Mouse (Mus musculus) stomach, embryonic 15.5 days (tissue): ENCODE measurements around the gene Kcmf1. TPM values are rescaled to one million over a fixed set of nuclear protein-coding genes. Genes with fewer than 3 reads are reported as not detected.
"Not testable (repeated sequence)": the region's sequence is repeated elsewhere in the genome, so short reads cannot be mapped to it uniquely, and the experiment has no call there.

ENCODE experiments used
- ATAC-seq: fragments of 200-750 bp; cut with Nextera tagmentation; 2 replicates; pipeline ENCODE4 v1.8.0; 2017; ENCODE audit warnings: low read depth, moderate number of reproducible peaks, moderate TSS enrichment; ENCODE audit not compliant: insufficient read depth, low FRiP score
- H3K27ac ChIP-seq: fragments of 300-500 bp; sonication (generic); 2 replicates; pipeline ENCODE4 v1.5.1; 2015; ENCODE audit warnings: mild to moderate bottlenecking, inconsistent platforms
- H3K27me3 ChIP-seq: fragments of 300-500 bp; sonication (generic); replicated peaks from 2 replicates; pipeline ENCODE4 v1.6.1; 2015; ENCODE audit warnings: inconsistent platforms
- H3K36me3 ChIP-seq: fragments of 300-500 bp; sonication (generic); 2 replicates; pipeline ENCODE4 v1.6.1; 2015; ENCODE audit warnings: inconsistent platforms
- H3K4me1 ChIP-seq: fragments of 300-500 bp; sonication (generic); 2 replicates; pipeline ENCODE4 v1.6.1; 2015; ENCODE audit warnings: inconsistent platforms
- H3K4me2 ChIP-seq: fragments of 300-500 bp; sonication (generic); 2 replicates; pipeline ENCODE4 v1.6.1; 2015; ENCODE audit warnings: mild to moderate bottlenecking, inconsistent platforms
- H3K4me3 ChIP-seq: fragments of 300-500 bp; sonication (generic); replicated peaks from 2 replicates; pipeline ENCODE4 v1.5.1; 2015; ENCODE audit warnings: inconsistent platforms
- H3K9ac ChIP-seq: fragments of 300-500 bp; sonication (generic); 2 replicates; pipeline ENCODE4 v1.6.1; 2015; ENCODE audit warnings: inconsistent platforms
- H3K9me3 ChIP-seq: fragments of 300-500 bp; sonication (generic); 2 replicates; pipeline ENCODE4 v1.6.1; 2016; ENCODE audit warnings: inconsistent platforms
- WGBS: fragments of 180-500 bp; shearing (Covaris S2); methylation state at CpG from one replicate; pipeline ENCODE4 v1.1.7; 2015; 5-methylcytosine and 5-hydroxymethylcytosine counted together
- polyA plus RNA-seq: library from polyadenylated mRNA; unstranded; fragments of >200 nt; fragmentation: Nextera tagmentation; extraction: Ambion mirVana; gene quantifications from 2 replicates; pipeline ENCODE4 v1.2.1, GENCODE M21; 2015

Gene Kcmf1
- polyA plus RNA-seq, 1 experiment from 2014 or later, result 46.2 TPM

DNA sequence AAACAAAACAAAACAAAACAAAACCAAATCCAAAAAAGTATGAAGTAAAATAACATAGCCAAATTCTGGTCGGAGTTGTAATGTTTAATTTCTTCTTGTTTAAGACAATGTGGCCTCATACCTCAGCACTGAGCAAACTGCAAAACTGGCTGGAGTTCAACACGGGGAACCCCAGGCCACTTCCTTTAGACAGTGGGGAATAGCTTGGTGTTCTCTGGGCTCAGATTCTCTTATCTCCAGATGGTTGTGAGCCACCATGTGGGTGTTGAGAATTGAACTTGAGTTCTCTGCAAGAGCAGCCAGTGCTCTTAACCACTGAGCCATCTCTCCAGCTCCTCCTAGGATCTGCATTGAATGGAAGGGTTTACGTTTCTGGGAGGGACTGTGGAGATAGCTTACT, 67.9 kb downstream of the Kcmf1 start:
- Histone ChIP-seq H3K4me2 (no peak overlapping the region), H3K4me1 (no peaks in the 10 kb centered on the region), H3K36me3 (no peaks in the 10 kb centered on the region), H3K27me3 (no peaks in the 10 kb centered on the region), H3K4me3 (no peak overlapping the region), H3K27ac (no peak overlapping the region), H3K9ac (no peak overlapping the region), H3K9me3 (no peaks in the 10 kb centered on the region)
- no peak for ATAC-seq
- 46% methylated on average over 3 of the region's 3 CpGs for WGBS

DNA sequence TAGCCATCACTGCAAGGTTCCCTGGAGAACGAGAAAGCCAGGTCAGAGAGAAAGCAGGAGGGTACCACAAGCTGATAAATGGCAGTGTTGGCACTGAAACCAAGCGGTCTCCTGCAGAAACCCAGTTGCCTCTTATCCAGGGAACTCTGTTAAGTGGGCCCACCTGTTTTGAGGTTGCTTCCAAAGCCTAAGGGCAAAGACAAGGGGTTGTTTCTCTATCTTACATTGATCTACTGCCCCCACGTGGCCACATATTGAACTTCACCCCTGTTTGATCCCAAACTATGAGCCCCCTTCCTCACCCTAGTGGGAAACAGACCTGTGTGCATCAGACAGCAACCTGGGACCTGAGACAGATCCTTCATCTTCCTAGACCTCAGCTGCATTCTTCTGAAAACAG, 68.5 kb downstream of the Kcmf1 start:
- H3K27ac ChIP-seq, result no peak overlapping the region
- 0 out of 2 replicates have a peak, but pooled peaks have one; percentile 9 for ATAC-seq
- no peak overlapping the region for H3K4me3 ChIP-seq
- WGBS, result 22% methylated on average over 3 of the region's 3 CpGs
- no peaks in the 10 kb centered on the region for H3K27me3 ChIP-seq
- H3K9me3 ChIP-seq, result no peaks in the 10 kb centered on the region
- H3K9ac ChIP-seq, result no peak overlapping the region
- no peak overlapping the region for H3K4me2 ChIP-seq
- no peaks in the 10 kb centered on the region for H3K4me1 ChIP-seq
- no peaks in the 10 kb centered on the region for H3K36me3 ChIP-seq

DNA sequence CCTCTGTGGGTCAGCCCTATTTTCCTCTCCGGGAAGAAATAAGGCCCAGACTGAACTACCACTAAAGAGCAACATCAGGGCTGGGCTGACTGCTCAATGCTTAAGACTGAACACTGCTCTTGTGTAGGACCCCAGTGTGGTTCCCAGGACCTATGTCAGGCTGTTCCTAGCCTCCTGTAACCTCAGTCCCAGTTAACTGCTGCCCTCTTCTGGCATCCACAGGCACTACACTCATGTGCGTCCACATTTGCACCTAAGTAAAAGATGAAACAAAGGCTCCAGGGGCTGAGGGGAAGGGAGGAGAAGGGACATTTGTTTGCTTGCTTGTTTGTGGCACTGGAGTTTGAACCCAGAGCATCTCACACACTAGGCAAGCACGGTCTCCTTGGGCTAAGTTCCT, 70.9 kb downstream of the Kcmf1 start:
- Histone ChIP-seq H3K4me2 (no peak overlapping the region), H3K27ac (no peak overlapping the region), H3K9ac (no peak overlapping the region), H3K4me3 (no peak overlapping the region), H3K9me3 (no peaks in the 10 kb centered on the region), H3K27me3 (no peaks in the 10 kb centered on the region), H3K36me3 (no peaks in the 10 kb centered on the region), H3K4me1 (no peaks in the 10 kb centered on the region)
- no peak for ATAC-seq
- 78% methylated on average over 3 of the region's 3 CpGs for WGBS

DNA sequence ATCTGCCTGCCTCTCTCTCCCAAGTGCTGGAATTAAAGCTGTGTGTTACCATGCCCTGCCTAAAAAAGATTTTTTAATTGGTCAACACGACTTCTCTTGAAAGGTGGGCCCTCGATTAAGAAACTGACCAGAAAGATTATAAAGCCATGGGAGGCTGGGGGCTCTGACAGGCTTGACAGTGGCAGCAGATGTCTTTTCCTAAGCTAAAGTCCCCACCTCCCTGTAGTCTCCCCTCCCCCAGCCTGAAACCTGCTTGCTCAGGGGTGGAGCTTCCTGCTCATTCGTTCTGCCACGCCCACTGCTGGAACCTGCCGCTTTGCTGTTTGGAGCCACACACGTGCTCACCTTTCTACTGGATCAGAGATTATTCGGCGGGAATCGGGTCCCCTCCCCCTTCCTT, 71.7 kb downstream of the Kcmf1 start:
- not testable (repeated sequence) for H3K4me2 ChIP-seq
- 5% methylated on average over 9 of the region's 9 CpGs for WGBS

DNA sequence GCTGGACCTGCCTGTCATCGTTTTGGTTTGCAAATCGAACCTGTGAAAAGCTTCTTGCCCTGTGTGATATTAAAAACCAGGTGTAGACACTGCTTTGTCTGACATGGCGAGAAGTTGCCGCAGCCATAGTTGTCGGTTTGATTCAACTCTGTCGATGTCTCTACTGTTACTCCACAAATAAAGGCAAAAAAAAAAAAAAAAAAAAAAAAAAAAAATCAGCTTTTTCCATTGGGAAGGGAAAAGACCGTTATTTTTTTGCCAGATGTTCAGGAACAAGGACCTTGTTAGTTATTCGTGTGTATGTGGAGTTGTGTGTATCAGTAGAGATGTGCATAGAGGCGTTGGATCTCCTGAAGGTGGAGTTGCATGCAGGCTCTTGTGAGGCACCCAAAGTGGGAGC, 74.0 kb downstream of the Kcmf1 start:
- no peak for ATAC-seq
- Histone ChIP-seq H3K27ac (no peak overlapping the region), H3K9ac (no peak overlapping the region), H3K36me3 (no peaks in the 10 kb centered on the region), H3K4me2 (no peak overlapping the region), H3K9me3 (no peaks in the 10 kb centered on the region), H3K4me1 (no peaks in the 10 kb centered on the region), H3K27me3 (no peaks in the 10 kb centered on the region), H3K4me3 (no peak overlapping the region)
- WGBS, result 52% methylated on average over 9 of the region's 9 CpGs

More for the DNA sequence above, 71.7 kb downstream of the Kcmf1 start:
- not testable (repeated sequence) for H3K27me3 ChIP-seq, H3K9me3 ChIP-seq, H3K27ac ChIP-seq, H3K9ac ChIP-seq, H3K4me3 ChIP-seq, H3K36me3 ChIP-seq, H3K4me1 ChIP-seq, ATAC-seq

DNA sequence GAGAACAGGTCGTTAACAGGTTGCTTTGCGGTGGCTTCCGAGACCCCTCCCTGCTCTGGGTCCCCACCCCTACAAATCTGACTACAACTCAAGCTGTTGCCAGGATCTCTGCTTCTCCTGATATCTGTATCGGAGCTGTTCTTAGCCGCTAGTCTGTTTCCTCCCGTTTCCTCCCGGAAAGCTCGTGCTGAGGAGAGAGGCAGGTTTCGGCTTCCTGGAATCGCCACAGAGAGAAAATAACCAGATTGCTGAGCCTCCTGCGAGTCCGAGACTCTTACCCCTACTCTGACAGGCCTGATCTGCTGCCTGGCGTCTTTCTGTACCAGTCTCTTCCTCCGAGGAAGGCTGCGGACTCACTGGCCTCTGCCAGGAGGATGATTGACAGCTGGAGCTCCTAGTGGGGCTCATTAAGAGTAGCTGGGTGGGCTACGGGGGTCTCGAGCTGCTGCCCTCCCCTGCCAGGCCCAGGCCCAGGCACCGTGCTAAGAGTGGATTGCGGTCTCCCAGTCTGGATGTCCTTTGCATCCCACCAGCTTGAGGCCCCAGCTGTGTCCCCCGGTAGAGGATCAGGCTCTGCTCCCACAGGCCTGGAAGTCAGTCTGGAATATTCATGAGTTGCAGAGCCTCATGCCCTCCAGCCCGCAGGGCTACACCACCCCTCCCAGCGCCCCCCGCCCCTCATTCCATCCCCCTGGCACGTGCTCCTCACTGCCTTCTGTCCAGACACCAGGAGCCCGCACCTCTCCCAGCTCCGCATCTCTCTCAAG, 74.6 kb downstream of the Kcmf1 start:
- H3K27ac ChIP-seq, result no peak overlapping the region
- H3K9me3 ChIP-seq, result no peaks in the 10 kb centered on the region
- no peak overlapping the region for H3K9ac ChIP-seq
- peak overlapping the region; percentile 49 for H3K4me2 ChIP-seq
- H3K4me1 ChIP-seq, result no peaks in the 10 kb centered on the region
- H3K4me3 ChIP-seq, result peak overlapping the region; percentile 21; the same call in 1 of the 2 replicates
- H3K36me3 ChIP-seq, result no peaks in the 10 kb centered on the region
- ATAC-seq, result no peak
- 13% methylated on average over 23 of the region's 26 CpGs for WGBS
- no peaks in the 10 kb centered on the region for H3K27me3 ChIP-seq

DNA sequence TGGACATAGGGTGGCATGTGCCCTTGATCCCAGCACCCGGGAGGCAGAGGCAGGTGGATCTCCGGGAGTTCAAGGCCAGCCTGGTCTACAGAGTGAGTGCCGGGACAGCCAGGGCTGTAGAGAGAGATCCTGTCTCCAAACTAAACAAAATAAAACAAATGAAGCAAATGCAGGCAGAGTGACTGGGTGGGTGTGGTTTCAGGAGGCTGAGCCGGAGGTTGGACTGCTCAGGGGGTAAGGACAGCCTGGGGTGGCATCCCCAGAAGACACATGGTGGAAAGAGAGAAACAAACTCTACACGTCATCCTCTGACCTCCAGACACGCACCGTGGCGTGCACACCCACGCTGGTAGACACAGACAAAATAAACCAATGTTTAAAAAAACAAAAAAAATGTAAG, 86.3 kb downstream of the Kcmf1 start:
- no peak for ATAC-seq
- Histone ChIP-seq H3K9me3 (no peaks in the 10 kb centered on the region), H3K27me3 (no peaks in the 10 kb centered on the region), H3K27ac (no peak overlapping the region), H3K4me1 (no peaks in the 10 kb centered on the region), H3K9ac (no peak overlapping the region), H3K4me2 (no peak overlapping the region), H3K36me3 (no peaks in the 10 kb centered on the region), H3K4me3 (no peak overlapping the region)
- 59% methylated on average over 9 of the region's 9 CpGs for WGBS

DNA sequence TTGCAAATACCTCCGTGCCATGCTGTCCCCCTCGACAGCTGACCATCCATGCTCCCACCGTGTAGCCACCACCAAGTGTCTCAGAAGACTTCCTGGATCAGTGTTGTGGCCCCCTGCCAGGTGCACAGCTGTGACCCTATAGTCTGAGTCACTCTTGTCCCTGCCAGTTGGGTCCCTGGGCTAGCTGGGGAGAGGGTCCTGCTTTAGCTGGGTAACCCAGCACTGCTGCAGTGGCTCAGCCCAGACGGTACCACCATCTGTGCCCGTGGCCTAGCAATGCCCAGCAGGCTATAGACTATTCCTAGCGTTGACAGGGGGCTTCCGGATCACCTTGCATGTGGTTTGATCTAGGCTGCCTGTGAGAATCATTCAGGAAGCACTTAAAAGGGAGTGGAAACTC, 89.5 kb downstream of the Kcmf1 start:
- H3K4me3 ChIP-seq, result no peak overlapping the region
- no peaks in the 10 kb centered on the region for H3K4me1 ChIP-seq
- H3K4me2 ChIP-seq, result no peak overlapping the region
- H3K9ac ChIP-seq, result no peak overlapping the region
- 68% methylated on average over 7 of the region's 7 CpGs for WGBS
- no peak overlapping the region for H3K27ac ChIP-seq
- no peaks in the 10 kb centered on the region for H3K36me3 ChIP-seq
- H3K27me3 ChIP-seq, result no peaks in the 10 kb centered on the region
- no peaks in the 10 kb centered on the region for H3K9me3 ChIP-seq
- ATAC-seq, result no peak

DNA sequence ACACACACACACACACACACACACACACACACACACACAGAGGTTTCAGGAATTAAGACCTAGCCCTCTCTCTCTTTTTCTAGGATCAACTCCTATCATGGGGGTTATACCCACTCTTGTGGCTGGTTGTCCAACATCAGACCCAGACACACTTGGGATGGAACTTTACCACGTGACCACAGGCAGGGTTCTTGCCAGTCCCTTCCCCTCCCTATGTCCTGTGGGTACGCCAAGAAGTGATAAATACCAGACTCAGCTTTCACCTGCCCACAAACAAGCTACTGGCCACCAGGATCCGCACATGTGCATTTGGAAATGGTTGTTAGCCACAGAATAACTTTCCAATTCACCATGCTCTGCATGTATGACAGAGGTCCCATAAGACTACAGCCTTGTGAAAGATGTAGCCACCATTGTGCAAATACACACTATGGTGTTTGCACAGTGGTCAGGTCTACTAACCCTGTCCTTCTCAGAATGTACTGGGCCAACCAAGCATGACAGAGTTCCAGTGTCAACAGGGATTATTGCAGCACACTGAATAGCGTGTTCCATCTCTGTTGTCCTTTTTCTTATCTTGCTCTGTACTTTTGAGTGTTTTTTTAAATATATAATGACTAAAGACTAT, 90.1 kb downstream of the Kcmf1 start:
- WGBS, result 59% methylated on average over 4 of the region's 4 CpGs
- no peak for ATAC-seq

DNA sequence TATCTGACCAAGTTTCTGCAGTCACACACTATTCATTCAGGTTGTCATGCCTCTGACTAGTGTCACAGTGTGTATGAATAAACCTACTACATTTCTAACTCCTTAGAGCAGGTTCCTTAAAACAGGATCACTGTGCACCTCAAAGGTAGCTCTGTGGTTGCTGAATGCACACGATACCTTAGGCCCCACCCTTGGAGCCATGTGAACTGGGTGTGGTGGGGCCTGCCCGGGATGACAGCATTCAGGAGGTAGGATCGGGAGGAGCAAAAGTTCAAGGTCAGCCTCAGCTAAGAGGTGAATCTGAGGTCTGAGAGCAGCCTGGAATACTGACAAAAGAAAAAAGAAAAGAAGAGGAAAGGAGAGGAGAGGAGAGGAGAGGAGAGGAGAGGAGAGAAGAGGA, 91.4 kb downstream of the Kcmf1 start:
- Histone ChIP-seq H3K27ac (no peak overlapping the region), H3K9me3 (no peaks in the 10 kb centered on the region), H3K4me3 (no peak overlapping the region), H3K4me1 (no peaks in the 10 kb centered on the region), H3K36me3 (no peaks in the 10 kb centered on the region), H3K27me3 (no peaks in the 10 kb centered on the region), H3K9ac (no peak overlapping the region), H3K4me2 (no peak overlapping the region)
- 37% methylated on average over 3 of the region's 3 CpGs for WGBS
- ATAC-seq, result no peak

More for the DNA sequence above, 90.1 kb downstream of the Kcmf1 start:
- no peak overlapping the region for H3K9ac ChIP-seq
- no peaks in the 10 kb centered on the region for H3K36me3 ChIP-seq
- H3K4me3 ChIP-seq, result no peak overlapping the region
- H3K4me2 ChIP-seq, result no peak overlapping the region
- no peaks in the 10 kb centered on the region for H3K4me1 ChIP-seq
- H3K27ac ChIP-seq, result no peak overlapping the region
- H3K27me3 ChIP-seq, result no peaks in the 10 kb centered on the region
- no peaks in the 10 kb centered on the region for H3K9me3 ChIP-seq

DNA sequence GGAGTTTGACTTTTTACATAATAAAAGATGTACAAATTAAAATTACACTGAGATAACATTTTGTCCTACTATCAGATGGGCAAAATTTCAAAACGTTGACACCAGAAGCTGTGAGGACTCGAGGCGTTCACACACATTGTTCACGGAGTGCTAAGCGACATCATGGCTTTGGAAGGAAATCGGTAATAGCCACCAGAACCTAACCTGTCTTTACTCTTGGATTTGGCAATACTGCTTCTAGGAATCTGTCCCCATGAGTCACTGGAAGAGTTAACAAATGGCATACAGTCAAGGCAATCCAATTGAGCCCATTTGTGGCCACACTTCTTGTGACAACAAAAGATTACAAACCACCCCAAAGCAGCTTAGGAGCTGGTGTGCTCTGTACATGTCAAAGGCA, 96.1 kb downstream of the Kcmf1 start:
- Histone ChIP-seq H3K36me3 (no peaks in the 10 kb centered on the region), H3K27me3 (no peaks in the 10 kb centered on the region), H3K27ac (no peak overlapping the region), H3K4me2 (no peak overlapping the region), H3K9ac (no peak overlapping the region), H3K9me3 (no peaks in the 10 kb centered on the region), H3K4me1 (no peaks in the 10 kb centered on the region), H3K4me3 (no peak overlapping the region)
- ATAC-seq, result no peak
- 69% methylated on average over 6 of the region's 6 CpGs for WGBS

DNA sequence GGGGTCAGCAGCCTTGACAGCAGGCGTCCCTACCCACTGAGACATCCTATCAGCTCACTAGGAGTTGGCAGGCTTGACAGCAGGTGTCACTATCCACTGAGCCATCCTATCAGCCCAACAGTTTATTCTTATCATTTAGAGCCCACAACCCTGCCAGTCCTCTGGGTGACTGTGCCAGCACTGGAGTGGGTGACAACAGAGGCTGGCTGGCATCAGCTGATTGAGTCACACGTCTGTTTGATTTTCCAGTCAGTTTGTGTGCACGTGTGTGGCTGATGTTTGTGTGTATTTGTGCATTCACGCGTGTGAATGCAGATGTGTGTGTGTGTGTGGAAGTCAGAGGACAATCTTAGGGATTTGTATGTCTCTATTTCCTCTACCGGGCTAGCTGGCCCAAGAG, 97.7 kb downstream of the Kcmf1 start:
- WGBS, result 91% methylated on average over 6 of the region's 6 CpGs
- H3K36me3 ChIP-seq, result no peaks in the 10 kb centered on the region
- H3K4me2 ChIP-seq, result no peak overlapping the region

More for the DNA sequence above, 97.7 kb downstream of the Kcmf1 start:
- no peaks in the 10 kb centered on the region for H3K9me3 ChIP-seq
- H3K4me3 ChIP-seq, result no peak overlapping the region
- no peaks in the 10 kb centered on the region for H3K4me1 ChIP-seq
- no peak overlapping the region for H3K9ac ChIP-seq
- ATAC-seq, result no peak
- no peak overlapping the region for H3K27ac ChIP-seq
- no peaks in the 10 kb centered on the region for H3K27me3 ChIP-seq
